Mouse (Mus musculus) liver, postnatal 0 days (tissue): Measurements from ENCODE around the gene Trim38.

ENCODE experiments used
- CTCF ChIP-seq: sonication (generic); IDR thresholded peaks from 2 replicates; pipeline ENCODE4 v1.5.1; 2016; ENCODE audit warnings: antibody characterized with exemption, low read depth
- EP300 ChIP-seq: IDR thresholded peaks from 2 replicates; pipeline ENCODE4 v1.6.1; 2016; ENCODE audit warnings: antibody characterized with exemption, low read depth, mild to moderate bottlenecking

- TF ChIP-seq CTCF: no peak
- no peak for TF ChIP-seq EP300
Measured at GRCm38 (mm10) chr13:23759251-23759771, 10.4 kb upstream of the Trim38 start.
